Mouse (Mus musculus): ENCODE measurements around the gene Bud31.
"Not testable (repeated sequence)": the region's sequence is repeated elsewhere in the genome, so short reads cannot be mapped to it uniquely, and the experiment has no call there.

The Bud31 gene

GRCm38 (mm10) chr5:145139571-145140519 is at the start of gene Bud31, which contains the start of gene Pdap1:
Bud31 (plus strand) TSS chr5:145140362.
Pdap1 (minus strand) TSS chr5:145140238.
- peak; percentile 88 to 91 for DNase-seq (ENCODE audit: low spot score in 2 of 2)

- no peak for DNase-seq (ENCODE audit: low spot score in 2 of 2)
These were observed 44.0 kb upstream of the Bud31 start for GRCm38 (mm10) chr5:145096195-145096594.

GRCm38 (mm10) chr5:145098340-145098821 is 41.8 kb upstream of the Bud31 start:
- no peak for DNase-seq (ENCODE audit: low spot score in 2 of 2)

GRCm38 (mm10) chr5:145100960-145101359 is 39.2 kb upstream of the Bud31 start:
- DNase-seq (ENCODE audit: low spot score in 2 of 2), result no peak

GRCm38 (mm10) chr5:145101451-145101850 is 38.7 kb upstream of the Bud31 start:
- not testable (repeated sequence) for DNase-seq (ENCODE audit: low spot score in 2 of 2)

GRCm38 (mm10) chr5:145102706-145103105 is 37.5 kb upstream of the Bud31 start:
- DNase-seq (ENCODE audit: low spot score in 2 of 2), result no peak

- DNase-seq (ENCODE audit: low spot score in 2 of 2), result no peak
These were observed 35.8 kb upstream of the Bud31 start for GRCm38 (mm10) chr5:145104328-145104727.

GRCm38 (mm10) chr5:145105694-145106275 is 34.4 kb upstream of the Bud31 start:
- DNase-seq (ENCODE audit: low spot score in 2 of 2), result no peak

GRCm38 (mm10) chr5:145110401-145110800 is 29.8 kb upstream of the Bud31 start:
- DNase-seq (ENCODE audit: low spot score in 2 of 2), result no peak

GRCm38 (mm10) chr5:145112566-145112965 is 27.6 kb upstream of the Bud31 start:
- DNase-seq (ENCODE audit: low spot score in 2 of 2), result no peak

- no peak for DNase-seq (ENCODE audit: low spot score in 2 of 2)
These were observed 26.7 kb upstream of the Bud31 start for GRCm38 (mm10) chr5:145113416-145113815.

- DNase-seq (ENCODE audit: low spot score in 2 of 2), result peak; percentile 40 to 60
These were observed 26.0 kb upstream of the Bud31 start, which contains the start of gene Arpc1b for GRCm38 (mm10) chr5:145114071-145114605. Arpc1b (plus strand) TSS chr5:145114215.

- peak; percentile 45 to 55 for DNase-seq (ENCODE audit: low spot score in 2 of 2)
These were observed 25.3 kb upstream of the Bud31 start for GRCm38 (mm10) chr5:145114606-145115473.

GRCm38 (mm10) chr5:145115736-145116135 is 24.4 kb upstream of the Bud31 start:
- DNase-seq (ENCODE audit: low spot score in 2 of 2), result no peak

GRCm38 (mm10) chr5:145116316-145116715 is 23.8 kb upstream of the Bud31 start:
- no peak for DNase-seq (ENCODE audit: low spot score in 2 of 2)

- DNase-seq (ENCODE audit: low spot score in 2 of 2), result peak; percentile 45 to 60
These were observed 23.2 kb upstream of the Bud31 start for GRCm38 (mm10) chr5:145116916-145117315.

- DNase-seq (ENCODE audit: low spot score in 2 of 2), result no peak
These were observed 22.2 kb upstream of the Bud31 start for GRCm38 (mm10) chr5:145118005-145118404.

GRCm38 (mm10) chr5:145118461-145118860 is 21.7 kb upstream of the Bud31 start:
- DNase-seq (ENCODE audit: low spot score in 2 of 2), result no peak

GRCm38 (mm10) chr5:145119385-145119784 is 20.8 kb upstream of the Bud31 start:
- DNase-seq (ENCODE audit: low spot score in 2 of 2), result no peak

- no peak for DNase-seq (ENCODE audit: low spot score in 2 of 2)
These were observed 19.2 kb upstream of the Bud31 start for GRCm38 (mm10) chr5:145120921-145121320.

GRCm38 (mm10) chr5:145123396-145123795 is 16.8 kb upstream of the Bud31 start:
- DNase-seq (ENCODE audit: low spot score in 2 of 2), result no peak
